Mouse (Mus musculus): Measurements from ENCODE around the gene 1110004F10Rik.

Gene 1110004F10Rik

DNA sequence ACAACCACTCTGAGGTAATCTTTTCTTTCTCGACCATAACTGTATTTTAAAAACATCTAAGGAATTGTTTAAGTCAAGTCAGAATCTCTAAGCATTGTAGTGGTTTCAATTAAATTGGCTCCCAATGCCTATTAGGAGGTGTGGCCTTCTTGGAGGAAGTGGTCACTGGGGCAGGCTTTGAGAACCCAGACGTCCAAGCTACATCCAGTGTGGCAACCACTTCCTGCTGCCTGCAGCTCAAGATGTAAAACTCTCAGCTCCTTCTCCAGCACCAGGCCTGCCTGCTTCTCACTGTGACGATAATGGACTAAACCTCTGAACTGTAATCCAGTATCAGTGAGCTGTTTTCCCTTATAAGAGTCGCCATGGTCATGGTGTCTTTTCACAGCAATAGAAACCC is 110.4 kb downstream of the 1110004F10Rik start:
- no peak for DNase-seq

DNA sequence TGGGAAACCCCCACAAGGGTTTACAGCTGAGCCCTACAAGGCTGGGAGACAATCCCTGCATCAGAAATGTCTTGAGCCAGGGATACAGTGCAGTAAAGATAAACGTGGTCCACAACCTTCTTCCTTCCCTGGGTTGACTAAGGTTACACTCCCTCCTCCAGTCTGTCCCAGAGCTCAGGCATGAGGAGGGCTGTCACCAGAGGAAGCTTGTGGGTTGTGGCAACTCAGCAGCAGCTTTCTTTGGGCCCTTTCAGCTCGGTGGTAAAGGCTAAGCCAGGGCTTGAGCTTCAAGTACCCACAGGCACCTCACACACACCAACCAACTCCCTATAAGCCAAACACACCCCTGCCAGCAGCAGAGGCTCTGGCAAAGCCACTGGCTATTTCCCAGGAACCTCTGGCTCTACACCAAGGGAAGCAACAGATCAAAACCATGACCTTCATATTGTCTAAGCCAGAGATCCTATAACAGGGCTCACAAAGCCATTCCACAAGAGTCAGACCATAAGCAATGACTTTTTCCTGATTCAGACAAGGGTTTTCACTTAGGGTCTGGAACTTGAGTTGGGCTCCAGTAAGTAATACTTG is 114.7 kb downstream of the 1110004F10Rik start:
- no peak for DNase-seq

Data from lung, adult 18-20 months (tissue).